Mouse (Mus musculus): Measurements from ENCODE around the gene Tnip3. TPM values are rescaled to one million over a fixed set of nuclear protein-coding genes. Genes with fewer than 3 reads are reported as not detected.

Gene Tnip3
- polyA plus RNA-seq, 1 experiment, result not detected

- no peak for TF ChIP-seq GATA1 (IDR thresholded peaks at IDR 0.05; ENCODE audit: low read length)
Measured at GRCm38 (mm10) chr6:65600887-65601286, 75.8 kb downstream of the Tnip3 start.

DNA sequence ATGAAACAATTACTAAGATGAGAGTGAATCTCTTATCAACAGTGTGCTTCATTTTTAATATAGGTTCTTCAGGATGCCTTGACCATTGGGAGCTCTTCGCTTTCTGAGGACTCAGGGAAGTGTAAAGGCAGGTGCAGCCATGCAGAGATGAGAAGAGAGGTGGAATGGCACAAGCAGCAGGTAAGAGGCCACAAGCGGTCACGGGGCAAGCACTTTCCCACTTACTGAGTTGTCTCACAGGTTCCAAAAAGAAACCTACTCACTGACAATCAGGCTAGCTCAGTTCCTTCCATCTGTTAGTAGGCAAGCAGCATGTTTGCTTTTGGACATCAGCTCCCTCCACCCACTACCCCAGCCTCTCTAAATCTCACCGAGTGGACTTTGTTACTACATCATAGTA lies 80.7 kb downstream of the Tnip3 start:
- no peak for TF ChIP-seq GATA1 (IDR thresholded peaks at IDR 0.05; ENCODE audit: low read length)

DNA sequence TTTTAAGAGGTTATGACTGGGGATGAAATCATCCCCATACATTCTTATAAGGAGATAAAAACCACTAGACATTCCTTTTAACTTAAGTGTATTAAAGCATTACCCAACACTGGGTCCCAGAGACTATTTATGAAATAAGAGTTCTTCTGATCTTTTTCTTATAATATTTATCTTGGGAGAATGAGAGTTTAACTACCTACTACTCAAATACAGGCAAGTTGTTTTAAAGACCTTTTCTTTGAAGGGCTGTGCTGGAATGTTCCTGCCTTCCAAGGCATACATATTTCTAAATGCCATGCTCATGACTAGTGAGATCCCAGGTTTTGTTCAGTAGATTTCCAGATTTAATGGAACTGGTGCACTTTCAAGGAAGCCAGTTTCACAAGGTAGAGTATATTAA lies 81.8 kb downstream of the Tnip3 start:
- TF ChIP-seq GATA1 (IDR thresholded peaks at IDR 0.05; ENCODE audit: low read length), result no peak

- no peak for TF ChIP-seq GATA1 (IDR thresholded peaks at IDR 0.05; ENCODE audit: low read length)
Measured at GRCm38 (mm10) chr6:65611834-65612233, 86.7 kb downstream of the Tnip3 start.

GRCm38 (mm10) chr6:65613924-65614585 lies 88.9 kb downstream of the Tnip3 start:
- TF ChIP-seq GATA1 (IDR thresholded peaks at IDR 0.05; ENCODE audit: low read length), result no peak

DNA sequence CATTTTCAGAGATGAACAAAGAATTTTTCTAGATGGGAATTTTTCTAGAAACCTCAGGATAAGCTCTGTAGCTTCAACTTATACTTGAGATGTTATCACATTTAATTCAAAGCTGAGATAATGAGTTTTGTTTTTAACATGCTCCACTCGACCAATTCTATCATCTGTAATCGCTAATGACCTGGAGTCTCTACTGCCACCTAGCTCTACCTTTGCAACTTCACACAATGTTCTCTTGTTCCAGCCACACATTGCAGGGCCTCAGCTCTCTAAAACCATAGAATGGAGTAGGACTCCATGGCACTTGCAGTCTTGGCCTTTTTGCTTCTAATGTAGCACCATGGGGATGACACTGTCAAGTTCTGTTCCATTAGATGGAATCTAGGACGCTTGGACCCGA lies 90.5 kb downstream of the Tnip3 start:
- TF ChIP-seq GATA1 (IDR thresholded peaks at IDR 0.05; ENCODE audit: low read length), result no peak

GRCm38 (mm10) chr6:65621260-65621659 lies 96.1 kb downstream of the Tnip3 start:
- no peak for TF ChIP-seq GATA1 (IDR thresholded peaks at IDR 0.05; ENCODE audit: low read length)

GRCm38 (mm10) chr6:65623016-65623715 lies 98.1 kb downstream of the Tnip3 start:
- no peak for TF ChIP-seq GATA1 (IDR thresholded peaks at IDR 0.05; ENCODE audit: low read length)

- no peak for TF ChIP-seq GATA1 (IDR thresholded peaks at IDR 0.05; ENCODE audit: low read length)
Measured at GRCm38 (mm10) chr6:65630578-65630977, 105.5 kb downstream of the Tnip3 start.

DNA sequence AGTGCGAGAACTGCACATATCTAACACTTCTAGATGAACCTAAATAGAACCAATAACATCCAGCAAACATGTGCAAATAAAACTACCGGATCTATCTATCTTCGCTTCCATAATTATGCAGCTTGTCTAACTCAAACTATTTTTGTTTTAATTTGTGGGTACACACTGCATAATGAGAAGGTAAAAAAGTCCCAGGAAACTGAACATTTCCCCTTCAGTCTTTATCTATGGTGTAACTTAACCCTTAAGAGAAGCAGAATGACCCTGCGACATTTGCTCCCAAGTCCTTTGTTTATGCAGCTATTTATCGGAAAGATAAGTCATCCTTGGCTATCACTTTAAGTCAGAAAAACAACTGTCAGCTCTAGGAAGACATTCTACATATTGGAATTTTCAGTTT lies 107.1 kb downstream of the Tnip3 start:
- TF ChIP-seq GATA1 (IDR thresholded peaks at IDR 0.05; ENCODE audit: low read length), result no peak

- TF ChIP-seq GATA1 (IDR thresholded peaks at IDR 0.05; ENCODE audit: low read length), result no peak
Measured at GRCm38 (mm10) chr6:65642431-65642830, 117.3 kb downstream of the Tnip3 start.

DNA sequence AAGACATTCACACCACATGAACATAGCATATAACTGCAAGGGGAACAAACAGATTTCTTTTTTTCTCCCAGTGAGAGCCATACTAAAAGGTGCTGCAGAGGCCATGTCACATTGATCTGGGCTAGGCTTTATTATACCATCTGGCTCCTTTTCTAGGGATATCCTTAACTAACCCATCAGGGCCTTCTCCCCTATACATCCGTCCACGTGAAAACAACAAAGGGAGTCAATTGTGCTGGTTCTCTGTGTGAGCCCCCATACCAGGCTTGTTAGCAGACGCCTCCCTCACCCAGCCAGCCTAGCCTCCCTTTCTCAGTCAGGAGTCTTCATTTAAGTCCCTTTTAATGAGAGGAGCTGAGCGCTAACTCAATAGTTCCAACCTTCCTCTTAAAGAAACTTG lies 119.0 kb downstream of the Tnip3 start:
- TF ChIP-seq GATA1 (IDR thresholded peaks at IDR 0.05; ENCODE audit: low read length), result no peak

DNA sequence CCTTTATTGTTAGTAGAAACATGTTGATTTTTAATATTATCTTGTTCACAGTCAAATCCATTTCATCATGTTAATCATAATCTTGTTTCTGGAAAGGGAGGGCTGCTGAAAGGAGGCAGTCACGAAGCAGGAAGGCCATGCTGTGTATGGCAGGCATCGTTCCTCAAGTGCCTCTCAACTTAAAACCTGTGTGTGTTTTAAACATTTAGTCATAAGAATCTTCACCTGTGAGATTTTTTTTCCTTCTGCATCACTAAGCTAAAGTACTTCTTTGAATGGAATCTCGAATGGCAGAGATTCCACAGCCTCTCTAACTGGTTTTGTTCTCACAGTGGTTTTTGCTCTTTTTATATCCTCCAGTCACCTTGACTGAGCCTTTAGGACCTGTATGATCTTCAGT lies 121.3 kb downstream of the Tnip3 start:
- TF ChIP-seq GATA1 (IDR thresholded peaks at IDR 0.05; ENCODE audit: low read length), result no peak

GRCm38 (mm10) chr6:65647731-65648130 lies 122.6 kb downstream of the Tnip3 start:
- TF ChIP-seq GATA1 (IDR thresholded peaks at IDR 0.05; ENCODE audit: low read length), result no peak

DNA sequence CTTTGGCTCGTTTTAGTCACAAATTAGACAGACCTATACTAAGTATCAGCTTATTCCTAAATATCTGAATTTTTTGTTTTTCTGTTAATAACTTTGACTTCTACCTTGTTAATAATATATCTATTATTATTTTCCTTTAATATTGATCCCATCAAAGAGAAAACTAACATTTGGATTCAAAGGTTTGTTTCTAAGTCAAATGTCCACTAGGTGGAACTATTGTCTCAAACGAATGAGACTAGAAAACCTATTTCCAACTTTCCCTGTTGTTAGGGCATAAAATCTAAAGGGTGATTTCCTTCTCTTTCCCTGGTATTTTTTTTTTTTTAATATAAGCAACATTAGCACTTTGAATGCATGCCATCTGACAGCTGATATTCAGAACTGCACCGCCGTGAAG lies 126.3 kb downstream of the Tnip3 start:
- TF ChIP-seq GATA1 (IDR thresholded peaks at IDR 0.05; ENCODE audit: low read length), result no peak

- no peak for TF ChIP-seq GATA1 (IDR thresholded peaks at IDR 0.05; ENCODE audit: low read length)
Measured at GRCm38 (mm10) chr6:65661272-65661671, 136.2 kb downstream of the Tnip3 start.

GRCm38 (mm10) chr6:65662050-65662449 lies 136.9 kb downstream of the Tnip3 start:
- TF ChIP-seq GATA1 (IDR thresholded peaks at IDR 0.05; ENCODE audit: low read length), result no peak
